Mouse (Mus musculus) liver, embryonic 11.5 days (tissue): Measurements from ENCODE around the gene Phactr2. TPM values are rescaled to one million over a fixed set of nuclear protein-coding genes. Genes with fewer than 3 reads are reported as not detected.
A peak's percentile ranks its signal among the peaks of the same experiment; 100 is the strongest.

Experiments used
- ATAC-seq: fragments of 200-750 bp; cut with Nextera tagmentation; replicated peaks from 2 replicates; pipeline ENCODE4 v1.8.0; 2017; ENCODE audit warnings: moderate number of reproducible peaks, mild to moderate bottlenecking, moderate TSS enrichment, moderate library complexity; ENCODE audit not compliant: low FRiP score
- DNase-seq: peaks from one replicate; pipeline ENCODE4 v3.0.0-alpha.2; 2017; ENCODE audit warnings: low spot score
- H3K27ac ChIP-seq: fragments of 300-500 bp; sonication (generic); 2 replicates; pipeline ENCODE4 v1.5.1; 2014; ENCODE audit warnings: mild to moderate bottlenecking, low read depth, low read length, control low read depth
- H3K27me3 ChIP-seq: fragments of 300-500 bp; sonication (generic); replicated peaks from 2 replicates; pipeline ENCODE4 v1.6.1; 2014; ENCODE audit warnings: low read length, mixed read lengths; ENCODE audit not compliant: control insufficient read depth, insufficient read depth
- H3K36me3 ChIP-seq: fragments of 300-500 bp; sonication (generic); 2 replicates; pipeline ENCODE4 v1.6.1; 2014; ENCODE audit warnings: mild to moderate bottlenecking, low read length, moderate library complexity, mixed read lengths; ENCODE audit not compliant: control insufficient read depth, insufficient read depth
- H3K4me1 ChIP-seq: fragments of 300-500 bp; sonication (generic); replicated peaks from 2 replicates; pipeline ENCODE4 v1.6.1; 2014; ENCODE audit warnings: low read length, mixed read lengths; ENCODE audit not compliant: control insufficient read depth, insufficient read depth
- H3K4me2 ChIP-seq: fragments of 300-500 bp; sonication (generic); 2 replicates; pipeline ENCODE4 v1.6.1; 2014; ENCODE audit warnings: mild to moderate bottlenecking, control low read depth, moderate library complexity
- H3K4me3 ChIP-seq: fragments of 300-500 bp; sonication (generic); 2 replicates; pipeline ENCODE4 v1.5.1; 2014; ENCODE audit warnings: low read depth, low read length, control low read depth
- H3K9ac ChIP-seq: fragments of 300-500 bp; sonication (generic); 2 replicates; pipeline ENCODE4 v1.6.1; 2014; ENCODE audit warnings: low read depth, low read length, control low read depth
- H3K9me3 ChIP-seq: fragments of 300-500 bp; sonication (generic); 2 replicates; pipeline ENCODE4 v1.6.1; 2016; ENCODE audit warnings: low read length, inconsistent platforms, mixed read lengths; ENCODE audit not compliant: control insufficient read depth
- WGBS: fragments of 180-500 bp; shearing (Covaris S2); extraction: QIAGEN DNeasy Blood & Tissue Kit; methylation state at CpG from one replicate; pipeline ENCODE4 v1.1.7; 2014; 5-methylcytosine and 5-hydroxymethylcytosine counted together
- polyA plus RNA-seq: library from polyadenylated mRNA; unstranded; fragments of >200 nt; fragmentation: Nextera tagmentation; extraction: Ambion mirVana; gene quantifications from 2 replicates; pipeline ENCODE4 v1.2.1, GENCODE M21; 2014

Gene Phactr2
- polyA plus RNA-seq, 1 experiment from 2014 or later: 19.3 TPM

GRCm38 (mm10) chr10:13395753-13396152 lies 78.5 kb downstream of the Phactr2 start:
- no peaks in the 10 kb centered on the region for H3K27me3 ChIP-seq
- no peak for DNase-seq
- no peak for ATAC-seq
- no peak overlapping the region for H3K4me3 ChIP-seq
- no peaks in the 10 kb centered on the region for H3K4me1 ChIP-seq
- H3K36me3 ChIP-seq: no peaks in the 10 kb centered on the region
- H3K4me2 ChIP-seq: no peak overlapping the region
- no peaks in the 10 kb centered on the region for H3K9me3 ChIP-seq
- WGBS: 87% methylated on average over 3 of the region's 3 CpGs
- H3K27ac ChIP-seq: no peak overlapping the region
- no peak overlapping the region for H3K9ac ChIP-seq

DNA sequence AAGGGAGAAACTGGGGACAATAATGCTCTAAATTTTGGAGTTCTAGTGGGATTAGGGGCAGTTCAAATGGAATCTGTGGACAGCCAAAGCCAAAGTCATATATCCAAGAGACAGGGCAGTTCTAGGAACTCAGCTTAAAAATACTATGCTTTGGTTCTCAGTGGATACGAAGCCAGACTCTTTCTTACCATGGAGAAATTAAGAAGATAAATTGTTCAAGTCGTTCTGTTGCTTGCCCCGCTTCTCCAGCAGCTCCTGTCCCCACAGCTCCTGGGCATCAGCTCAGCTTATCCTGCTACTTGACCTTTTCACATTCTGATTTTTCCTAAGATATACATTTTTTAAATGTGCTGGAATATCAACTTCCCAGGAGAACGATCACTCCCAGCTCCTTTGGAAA lies 80.2 kb downstream of the Phactr2 start:
- H3K4me3 ChIP-seq: no peak overlapping the region
- H3K36me3 ChIP-seq: no peaks in the 10 kb centered on the region
- no peak for ATAC-seq
- no peak for DNase-seq
- H3K4me1 ChIP-seq: no peaks in the 10 kb centered on the region; the same call in 1 of the 2 replicates
- H3K4me2 ChIP-seq: no peak overlapping the region
- H3K27ac ChIP-seq: no peak overlapping the region
- no peaks in the 10 kb centered on the region for H3K9me3 ChIP-seq
- 68% methylated on average over 4 of the region's 4 CpGs for WGBS
- no peaks in the 10 kb centered on the region for H3K27me3 ChIP-seq
- H3K9ac ChIP-seq: no peak overlapping the region

DNA sequence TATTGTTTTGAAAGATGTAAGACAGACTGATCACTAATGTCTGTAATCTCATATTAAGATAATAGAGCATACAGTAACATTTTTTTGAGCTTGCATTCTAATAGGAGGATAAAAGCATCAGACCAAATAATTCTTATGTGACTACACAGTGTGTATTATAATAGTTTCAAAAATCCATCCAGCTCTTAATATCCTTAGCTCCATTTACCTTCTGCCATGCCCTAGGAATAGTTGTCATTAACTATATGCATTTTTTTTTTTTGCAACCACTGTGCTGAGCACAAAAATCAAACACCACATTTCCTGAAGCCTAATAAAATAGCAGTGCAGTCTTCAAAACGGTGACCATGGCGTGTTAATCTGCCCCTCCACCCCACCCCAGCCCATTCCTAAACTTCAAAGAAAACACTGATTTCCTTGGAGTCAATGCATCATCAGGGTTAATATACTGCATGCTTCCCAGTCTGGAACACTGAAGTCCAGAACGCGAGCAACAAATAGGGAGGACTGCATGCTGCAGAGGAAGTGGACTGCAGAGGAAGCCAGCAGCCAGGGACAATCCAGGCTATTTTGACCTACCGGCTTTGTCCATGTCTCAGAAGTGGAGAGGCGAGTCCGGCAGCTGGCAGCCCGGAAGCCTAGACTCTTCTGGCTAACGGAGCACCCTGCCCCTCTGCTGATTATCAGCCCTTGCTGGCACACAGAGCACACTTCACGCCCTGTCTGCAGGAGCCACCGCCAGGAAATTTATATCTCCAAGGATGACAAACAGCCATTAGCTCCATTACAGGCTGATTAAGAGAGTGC lies 85.9 kb downstream of the Phactr2 start:
- no peak overlapping the region; the same call in 1 of the 2 replicates for H3K27ac ChIP-seq
- H3K4me3 ChIP-seq: peak overlapping the region; percentile 5; the same call in 1 of the 2 replicates
- peak overlapping the region; percentile 56 for H3K4me2 ChIP-seq
- H3K27me3 ChIP-seq: no peaks in the 10 kb centered on the region
- DNase-seq: peak; percentile 33
- peak; percentile 67 for ATAC-seq
- H3K4me1 ChIP-seq: peaks cover 3% of the 10 kb centered on the region; the same call in 1 of the 2 replicates
- no peaks in the 10 kb centered on the region for H3K36me3 ChIP-seq
- no peak overlapping the region for H3K9ac ChIP-seq
- WGBS: 15% methylated on average over 11 of the region's 11 CpGs
- no peaks in the 10 kb centered on the region for H3K9me3 ChIP-seq

DNA sequence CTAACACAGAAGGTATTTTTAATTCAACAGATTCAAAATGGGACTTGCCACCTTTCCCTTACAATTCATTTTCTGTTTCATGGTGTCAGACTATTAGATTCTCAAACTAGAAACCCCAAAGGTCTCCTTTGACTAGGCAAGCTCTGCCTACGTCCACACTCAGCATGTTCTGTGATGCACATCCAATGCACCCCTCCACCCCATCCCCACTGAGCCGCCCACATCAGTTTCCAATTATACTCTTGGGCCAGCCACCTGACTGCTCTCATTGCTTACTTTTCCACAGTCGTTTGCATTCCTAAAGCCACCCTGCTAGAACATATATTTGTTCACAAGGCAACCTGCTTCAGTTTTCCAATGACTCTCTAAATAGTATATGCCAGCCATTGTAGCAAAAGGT lies 89.3 kb downstream of the Phactr2 start:
- H3K9ac ChIP-seq: no peak overlapping the region
- H3K27me3 ChIP-seq: no peaks in the 10 kb centered on the region
- H3K27ac ChIP-seq: no peak overlapping the region
- DNase-seq (no peak), ATAC-seq (no peak)
- H3K9me3 ChIP-seq: no peaks in the 10 kb centered on the region
- H3K4me1 ChIP-seq: peaks cover 3% of the 10 kb centered on the region; the same call in 1 of the 2 replicates
- no peak overlapping the region for H3K4me2 ChIP-seq
- no peaks in the 10 kb centered on the region for H3K36me3 ChIP-seq
- 64% methylated on average over 3 of the region's 3 CpGs for WGBS
- no peak overlapping the region for H3K4me3 ChIP-seq

DNA sequence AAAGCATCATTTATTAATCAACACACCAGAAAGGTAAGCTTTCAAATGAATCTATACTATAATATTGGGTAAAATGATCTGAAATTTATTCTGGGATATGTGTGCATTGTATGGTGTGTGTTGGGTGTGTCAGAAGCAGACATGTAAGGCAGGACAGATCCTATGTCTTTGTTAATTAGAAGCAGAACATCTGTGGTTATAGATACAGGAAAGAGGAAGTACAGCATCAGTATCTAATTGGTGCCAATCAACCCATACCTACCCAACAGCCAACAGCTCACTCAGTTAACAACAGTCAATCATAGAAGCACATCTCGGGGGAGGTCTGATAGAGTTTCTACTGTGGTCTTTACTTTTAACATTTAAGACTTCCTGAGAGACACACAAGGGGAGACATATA lies 96.3 kb downstream of the Phactr2 start:
- H3K27ac ChIP-seq: no peak overlapping the region
- no peaks in the 10 kb centered on the region for H3K36me3 ChIP-seq
- no peaks in the 10 kb centered on the region for H3K9me3 ChIP-seq
- peak; percentile 45; the same call in 1 of the 2 replicates for ATAC-seq
- H3K4me1 ChIP-seq: no peaks in the 10 kb centered on the region; the same call in 1 of the 2 replicates
- DNase-seq: no peak
- H3K27me3 ChIP-seq: no peaks in the 10 kb centered on the region
- no peak overlapping the region for H3K9ac ChIP-seq
- no peak overlapping the region for H3K4me3 ChIP-seq
- no peak overlapping the region for H3K4me2 ChIP-seq
- 42% methylated on average over 1 of the region's 1 CpGs for WGBS

DNA sequence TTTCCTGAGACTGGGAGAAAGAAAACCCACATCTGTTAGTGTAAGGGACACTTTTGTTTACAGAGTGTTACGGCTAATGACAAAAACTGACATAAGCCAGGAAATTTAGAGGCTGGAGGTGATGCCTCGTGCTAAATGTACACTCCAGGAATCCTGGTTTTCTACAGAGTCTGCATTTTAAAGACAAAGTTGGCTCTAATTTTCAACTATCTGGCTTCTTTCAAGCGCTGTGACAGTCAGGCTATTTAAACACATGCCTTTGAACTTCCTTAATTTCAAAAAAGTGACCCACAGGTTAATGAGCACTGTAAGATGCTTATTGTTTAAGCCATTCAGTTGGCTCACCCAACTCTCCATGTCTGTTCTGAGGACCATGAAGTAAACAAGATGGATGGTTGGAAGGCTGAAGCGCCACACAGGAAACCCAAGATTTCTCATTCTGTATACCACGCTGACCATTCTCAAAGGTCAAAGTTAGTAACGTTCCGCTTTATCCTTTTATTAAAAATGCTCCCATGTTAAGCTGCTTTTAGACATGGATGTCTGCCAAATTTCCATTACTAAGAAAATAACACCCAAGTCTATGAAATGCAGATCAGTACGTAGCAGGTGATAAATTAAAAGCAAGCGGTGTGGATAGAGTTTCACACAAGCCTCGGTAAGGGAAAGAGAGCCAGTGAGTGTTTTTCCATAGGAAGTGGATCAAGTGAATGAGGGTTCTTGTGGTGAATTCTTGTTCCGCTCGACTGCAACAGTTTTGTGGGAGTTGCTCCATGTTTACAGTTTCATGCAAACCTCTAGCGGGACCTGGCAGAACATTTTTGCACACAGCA lies 97.6 kb downstream of the Phactr2 start:
- Histone ChIP-seq H3K27me3 (no peaks in the 10 kb centered on the region), H3K27ac (peak overlapping the region; percentile 43; the same call in 1 of the 2 replicates), H3K4me3 (no peak overlapping the region), H3K36me3 (no peaks in the 10 kb centered on the region), H3K9ac (no peak overlapping the region), H3K4me2 (no peak overlapping the region), H3K4me1 (no peaks in the 10 kb centered on the region; the same call in 1 of the 2 replicates), H3K9me3 (no peaks in the 10 kb centered on the region)
- no peak for DNase-seq
- ATAC-seq: no peak
- WGBS: 68% methylated on average over 13 of the region's 13 CpGs

- WGBS: 54% methylated on average over 3 of the region's 3 CpGs
- no peak overlapping the region for H3K4me2 ChIP-seq
- H3K9me3 ChIP-seq: no peaks in the 10 kb centered on the region
- DNase-seq: peak; percentile 38
- no peak for ATAC-seq
- H3K4me3 ChIP-seq: no peak overlapping the region
- no peak overlapping the region; the same call in 1 of the 2 replicates for H3K27ac ChIP-seq
- H3K9ac ChIP-seq: no peak overlapping the region
- H3K36me3 ChIP-seq: no peaks in the 10 kb centered on the region
- no peaks in the 10 kb centered on the region; the same call in 1 of the 2 replicates for H3K4me1 ChIP-seq
- H3K27me3 ChIP-seq: no peaks in the 10 kb centered on the region
These were observed 98.4 kb downstream of the Phactr2 start for GRCm38 (mm10) chr10:13375820-13376219.

DNA sequence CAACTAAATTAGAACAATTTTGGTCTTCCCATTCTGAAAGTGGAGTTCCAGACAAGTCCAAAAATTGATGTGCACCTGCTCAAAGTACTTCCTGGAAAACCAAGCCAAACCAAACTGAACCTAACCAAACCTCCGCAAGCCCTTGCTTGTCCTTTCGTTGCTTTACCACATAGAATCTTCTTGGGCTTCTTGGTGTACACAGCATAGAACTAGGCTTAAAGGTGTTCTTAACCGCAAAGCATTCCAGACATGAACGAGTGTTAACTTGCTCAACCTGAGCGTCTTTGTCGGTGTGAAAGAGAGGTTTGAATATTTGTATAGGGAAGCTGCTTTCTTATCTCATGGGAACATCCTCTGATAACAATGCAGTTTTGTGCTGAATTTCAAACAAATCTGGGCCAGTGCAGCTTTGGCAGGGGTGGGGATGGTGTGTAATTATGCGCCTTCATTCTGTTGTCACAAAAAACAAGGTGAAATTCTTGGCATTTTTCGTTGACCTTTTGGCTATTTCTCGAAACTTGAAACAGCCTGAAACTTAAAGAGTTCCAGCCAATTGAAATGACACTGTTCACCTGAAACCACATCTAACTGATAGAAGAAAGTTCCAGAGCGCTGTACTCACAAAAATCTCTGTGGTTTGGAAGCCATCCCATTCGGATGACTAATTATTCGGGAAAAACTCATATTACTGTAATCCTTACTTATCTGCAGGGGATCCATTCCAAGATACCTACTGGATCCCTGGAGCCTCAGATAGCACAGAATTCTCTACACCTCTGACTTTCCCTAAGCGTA lies 104.4 kb downstream of the Phactr2 start:
- 66% methylated on average over 13 of the region's 13 CpGs for WGBS
- no peak overlapping the region for H3K9ac ChIP-seq
- no peak for ATAC-seq

More for the DNA sequence above, 104.4 kb downstream of the Phactr2 start:
- H3K4me3 ChIP-seq: no peak overlapping the region
- no peak overlapping the region for H3K4me2 ChIP-seq
- H3K36me3 ChIP-seq: no peaks in the 10 kb centered on the region
- H3K9me3 ChIP-seq: no peaks in the 10 kb centered on the region
- DNase-seq: no peak
- no peaks in the 10 kb centered on the region for H3K27me3 ChIP-seq
- no peaks in the 10 kb centered on the region for H3K4me1 ChIP-seq
- H3K27ac ChIP-seq: no peak overlapping the region
